Comparison of ENCODE assay signal across 11 mouse cellular contexts in the genomic region with DNA sequence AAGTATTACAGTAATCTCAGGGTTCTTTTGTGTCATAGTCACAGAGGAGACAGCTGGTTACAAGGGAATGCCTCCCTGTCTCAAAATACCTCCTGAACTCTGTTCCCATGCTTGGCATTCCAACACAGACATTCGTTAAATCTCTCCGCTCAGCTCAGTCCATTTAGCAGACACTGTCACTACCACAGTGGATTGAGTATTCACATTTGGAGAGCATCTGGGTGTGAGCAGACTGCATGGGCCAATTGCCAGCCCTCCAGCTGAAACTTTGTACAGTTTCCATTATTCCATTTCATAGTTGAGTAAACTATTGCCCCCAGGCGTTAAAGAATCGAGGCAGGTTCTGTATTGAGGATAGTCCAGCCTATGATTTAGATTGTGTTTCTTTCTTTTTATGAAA.
DNase-seq lines count a peak whose midpoint lies in the region; ATAC-seq and TF ChIP-seq lines count a peak whose summit lies in the region.
"Had no signal": no experiment of that assay in that cellular context is flagged by ENCODE, and none has a peak within 500 bp of the region (broad histone marks: within the 10 kb centered on the region; RNA-seq: fewer than 3 reads in every experiment).

No protein-coding gene starts in this region.

- TF ChIP-seq CTCF in stomach, postnatal 0 days (IDR thresholded peaks at IDR 0.05; ENCODE audit: low read depth): no peak

- no peak overlapping the region for H3K4me2 ChIP-seq in forebrain, embryonic 15.5 days (replicated peaks)
- no peak overlapping the region for H3K4me2 ChIP-seq in forebrain, embryonic 16.5 days (ENCODE audit: low read length)
- no peak overlapping the region for H3K4me2 ChIP-seq in stomach, postnatal 0 days (replicated peaks; ENCODE audit: low read depth)

- intact Hi-C loops in heart, postnatal 36 days (cut with DNase I): no loop called here

- WGBS in forebrain, embryonic 15.5 days: 33% methylated on average over 4 of the region's 4 CpGs
- WGBS in forebrain, embryonic 16.5 days: 35% methylated on average over 4 of the region's 4 CpGs
- WGBS in stomach, postnatal 0 days: 37% methylated on average over 4 of the region's 4 CpGs

- peak; percentile 35 to 38 for DNase-seq in layer of hippocampus, postnatal 10 days (ENCODE audit: low spot score in 2 of 2)
- DNase-seq in layer of hippocampus, adult 8-10 months (ENCODE audit: low spot score in 2 of 2): no peak
- DNase-seq in heart, postnatal 36 days: peak; percentile 30 to 31
- DNase-seq in lung, postnatal 10 days: peak; percentile 41
- DNase-seq in stomach, postnatal 0 days (ENCODE audit: low spot score): no peak
- no peak for DNase-seq in adrenal gland, adult 8-10 months
- DNase-seq: cerebellum, postnatal 36 days; thymus, adult 18-20 months had no signal

- TF ChIP-seq EP300 in stomach, postnatal 0 days (optimal IDR thresholded peaks at IDR 0.05): no peak

- no peak overlapping the region for H3K9ac ChIP-seq in forebrain, embryonic 15.5 days (replicated peaks)
- no peak overlapping the region for H3K9ac ChIP-seq in forebrain, embryonic 16.5 days (replicated peaks; ENCODE audit: low read depth, low read length)
- H3K9ac ChIP-seq in stomach, postnatal 0 days (ENCODE audit: low read length): no peak overlapping the region
- H3K9ac ChIP-seq: liver, embryonic 14.5 days had no signal

- peak; percentile 26; the same call in 1 of the 2 replicates for ATAC-seq in forebrain, embryonic 15.5 days (replicated peaks)
- no peak for ATAC-seq in forebrain, embryonic 16.5 days
- no peak for ATAC-seq in stomach, postnatal 0 days (ENCODE audit: low FRiP score, low TSS enrichment)

- H3K36me3 ChIP-seq in forebrain, embryonic 15.5 days: no peaks in the 10 kb centered on the region
- no peaks in the 10 kb centered on the region for H3K36me3 ChIP-seq in forebrain, embryonic 16.5 days (ENCODE audit: control insufficient read depth, insufficient read depth)
- no peaks in the 10 kb centered on the region for H3K36me3 ChIP-seq in stomach, postnatal 0 days (ENCODE audit: control insufficient read depth, insufficient read depth, low read length)

- H3K4me1 ChIP-seq in forebrain, embryonic 15.5 days: peaks cover 7% of the 10 kb centered on the region
- peaks cover 9% of the 10 kb centered on the region for H3K4me1 ChIP-seq in forebrain, embryonic 16.5 days (replicated peaks; ENCODE audit: control insufficient read depth, insufficient read depth, low read length)
- H3K4me1 ChIP-seq in stomach, postnatal 0 days (replicated peaks; ENCODE audit: control insufficient read depth, insufficient read depth): no peaks in the 10 kb centered on the region

- H3K27ac ChIP-seq in forebrain, embryonic 15.5 days (replicated peaks): no peak overlapping the region
- H3K27ac ChIP-seq in forebrain, embryonic 16.5 days (ENCODE audit: low read length): no peak overlapping the region
- no peak overlapping the region for H3K27ac ChIP-seq in stomach, postnatal 0 days (replicated peaks)
- H3K27ac ChIP-seq: liver, embryonic 14.5 days had no signal

- H3K4me3 ChIP-seq in forebrain, embryonic 15.5 days: no peak overlapping the region
- no peak overlapping the region for H3K4me3 ChIP-seq in forebrain, embryonic 16.5 days (replicated peaks; ENCODE audit: low read length)
- H3K4me3 ChIP-seq in stomach, postnatal 0 days (ENCODE audit: low read depth, low read length): no peak overlapping the region

- H3K27me3 ChIP-seq in forebrain, embryonic 15.5 days: no peaks in the 10 kb centered on the region
- H3K27me3 ChIP-seq in forebrain, embryonic 16.5 days (replicated peaks; ENCODE audit: control insufficient read depth, insufficient read depth, low read length): no peaks in the 10 kb centered on the region
- H3K27me3 ChIP-seq in stomach, postnatal 0 days (ENCODE audit: control insufficient read depth, insufficient read depth, low read length): no peaks in the 10 kb centered on the region

- no peaks in the 10 kb centered on the region for H3K9me3 ChIP-seq in forebrain, embryonic 15.5 days
- H3K9me3 ChIP-seq in forebrain, embryonic 16.5 days (ENCODE audit: control insufficient read depth, low read length): no peaks in the 10 kb centered on the region
- H3K9me3 ChIP-seq in stomach, postnatal 0 days (ENCODE audit: control insufficient read depth, low read length): no peaks in the 10 kb centered on the region

Comparison
In these comparisons a context has a peak if more than half of its experiments do, and no peak if none do; other contexts are left out.
1. DNase-seq: peak in layer of hippocampus, postnatal 10 days (2 of 2), heart, postnatal 36 days (2 of 2) and lung, postnatal 10 days (single experiment); none in layer of hippocampus, adult 8-10 months (0 of 2), stomach, postnatal 0 days (single experiment) and adrenal gland, adult 8-10 months (single experiment).